In genomic region chr13:105444238-105444894, GRCm38 (mm10) we compare ENCODE assay signal across 10 mouse cellular contexts. TPM values are rescaled to one million over a fixed set of nuclear protein-coding genes. Genes with fewer than 3 reads are reported as not detected.
DNase-seq lines count a peak whose midpoint lies in the region; ATAC-seq and TF ChIP-seq lines count a peak whose summit lies in the region.
"Had no signal": no experiment of that assay in that cellular context is flagged by ENCODE, and none has a peak within 500 bp of the region (broad histone marks: within the 10 kb centered on the region; RNA-seq: fewer than 3 reads in every experiment).

No protein-coding gene starts in this region.

- TF ChIP-seq EP300 in liver, postnatal 0 days (IDR thresholded peaks at IDR 0.05; ENCODE audit: low read depth), result no peak

- 0 out of 2 replicates have a peak overlapping the region, but pooled peaks have one; percentile 4 for H3K4me3 ChIP-seq in limb, embryonic 13.5 days
- no peak overlapping the region for H3K4me3 ChIP-seq in liver, postnatal 0 days (ENCODE audit: low read depth, low read length)

- H3K27me3 ChIP-seq in limb, embryonic 13.5 days, result peaks cover 51% of the 10 kb centered on the region
- peaks cover 29% of the 10 kb centered on the region for H3K27me3 ChIP-seq in liver, postnatal 0 days (ENCODE audit: insufficient read depth, low read length)

- H3K9me3 ChIP-seq in limb, embryonic 13.5 days, result no peaks in the 10 kb centered on the region
- no peaks in the 10 kb centered on the region for H3K9me3 ChIP-seq in liver, postnatal 0 days (ENCODE audit: low read length)

- H3K4me1 ChIP-seq in limb, embryonic 13.5 days, result no peaks in the 10 kb centered on the region
- no peaks in the 10 kb centered on the region for H3K4me1 ChIP-seq in liver, postnatal 0 days (ENCODE audit: insufficient read depth)

- 2% methylated on average over 39 of the region's 39 CpGs for WGBS in limb, embryonic 13.5 days
- WGBS in liver, postnatal 0 days (ENCODE audit: insufficient replicate concordance), result 2% methylated on average over 39 of the region's 39 CpGs

- ATAC-seq in limb, embryonic 13.5 days (ENCODE audit: low FRiP score, low read depth), result peak; percentile 32; the same call in 1 of the 2 replicates
- ATAC-seq in activated CD4-positive, CD25-positive, alpha-beta regulatory T cell, adult 4 months, result no peak
- no peak for ATAC-seq in liver, postnatal 0 days

- no peak overlapping the region for H3K27ac ChIP-seq in limb, embryonic 13.5 days
- H3K27ac ChIP-seq in liver, postnatal 0 days (ENCODE audit: low read depth), result no peak overlapping the region

- H3K4me2 ChIP-seq in limb, embryonic 13.5 days (replicated peaks), result peak overlapping the region; percentile 20
- no peak overlapping the region for H3K4me2 ChIP-seq in liver, postnatal 0 days (ENCODE audit: low read depth, low read length)

- peak; percentile 42 to 47 for DNase-seq in left cerebral cortex, adult 18-20 months (ENCODE audit: low spot score in 2 of 2)
- no peak for DNase-seq in left cerebral cortex, adult 11 months (ENCODE audit: low spot score)
- DNase-seq in frontal cortex, postnatal 25 days (ENCODE audit: low spot score in 2 of 2), result peak; percentile 26 to 33
- DNase-seq in right cerebral cortex, postnatal 25 days, result peak; percentile 48
- no peak for DNase-seq in liver, postnatal 0 days
- DNase-seq in gastrocnemius, postnatal 25 days, result no peak

- no peaks in the 10 kb centered on the region for H3K36me3 ChIP-seq in limb, embryonic 13.5 days
- H3K36me3 ChIP-seq in liver, postnatal 0 days (replicated peaks; ENCODE audit: insufficient read depth, low read length), result no peaks in the 10 kb centered on the region

- TF ChIP-seq CTCF in liver, postnatal 0 days (IDR thresholded peaks at IDR 0.05; ENCODE audit: low read depth), result no peak

- H3K9ac ChIP-seq in limb, embryonic 13.5 days, result no peak overlapping the region
- H3K9ac ChIP-seq in liver, postnatal 0 days (replicated peaks), result no peak overlapping the region

RNA-seq across cellular contexts. Expression of gene Htr1a, which starts 0.9 kb away (rescaled TPM):
- 10 to 100 TPM in 1 of 2 experiments, 1 to 10 TPM in 1; 9.4 to 10.8 TPM for total RNA-seq in left cerebral cortex, adult 18-20 months (2021)
- 0.14 and 0.20 TPM in 2 replicates for polyA plus RNA-seq in limb, embryonic 13.5 days (2015; fragmentation: Nextera tagmentation; extraction: Ambion mirVana)
- not detected for polyA plus RNA-seq in activated CD4-positive, CD25-positive, alpha-beta regulatory T cell, adult 4 months (2017; shearing (Covaris generic))
- polyA plus RNA-seq in liver, postnatal 0 days (2015; fragmentation: Nextera tagmentation; extraction: Ambion mirVana), result not detected in 2 replicates
- not detected for total RNA-seq in gastrocnemius, postnatal 25 days (2021)
- total RNA-seq: neutrophil, adult 5-6 weeks had no signal
- polyA plus RNA-seq: heart, postnatal 0 days had no signal

Comparison
In these comparisons a context has a peak if more than half of its experiments do, and no peak if none do; other contexts are left out.
1. DNase-seq: peak in left cerebral cortex, adult 18-20 months (2 of 2), frontal cortex, postnatal 25 days (2 of 2) and right cerebral cortex, postnatal 25 days (single experiment); none in left cerebral cortex, adult 11 months (single experiment), liver, postnatal 0 days (single experiment) and gastrocnemius, postnatal 25 days (single experiment).